Mouse (Mus musculus) kidney, adult 2 months (tissue): Measurements from ENCODE around the gene Mgat5b. TPM values are rescaled to one million over a fixed set of nuclear protein-coding genes. Genes with fewer than 3 reads are reported as not detected.

Experiments
- DNase-seq: peaks from one replicate; pipeline ENCODE4 v3.0.0; 2021
- H3K27ac ChIP-seq: fragments of 200-500 bp; 2 replicates; pipeline ENCODE4 v1.5.1; 2012; ENCODE audit warnings: low read depth, low read length, control low read depth, inconsistent platforms; ENCODE audit not compliant: insufficient read depth
- H3K27me3 ChIP-seq: fragments of 200-500 bp; replicated peaks from 2 replicates; pipeline ENCODE4 v1.6.1; 2012; ENCODE audit warnings: mild to moderate bottlenecking, moderate library complexity, low read length, inconsistent platforms; ENCODE audit not compliant: control insufficient read depth, insufficient read depth
- H3K36me3 ChIP-seq: fragments of 200-500 bp; 2 replicates; pipeline ENCODE4 v1.6.1; 2012; ENCODE audit warnings: mild to moderate bottlenecking, moderate library complexity, low read length, inconsistent platforms; ENCODE audit not compliant: control insufficient read depth, insufficient read depth
- H3K4me1 ChIP-seq: fragments of 200-500 bp; 2 replicates; pipeline ENCODE4 v1.6.1; 2011; ENCODE audit warnings: low read length; ENCODE audit not compliant: control insufficient read depth, insufficient read depth
- H3K4me3 ChIP-seq: fragments of 200-500 bp; 2 replicates; pipeline ENCODE4 v1.5.1; 2011; ENCODE audit warnings: mild to moderate bottlenecking, low read depth, low read length, control low read depth; ENCODE audit not compliant: insufficient read depth
- CTCF ChIP-seq: fragments of 200-500 bp; conservative IDR thresholded peaks from 2 replicates; pipeline ENCODE4 v1.5.1; 2011; ENCODE audit warnings: low read depth, mild to moderate bottlenecking, control low read depth, low read length, moderate library complexity, mixed read lengths; ENCODE audit not compliant: insufficient read depth, insufficient read length
- POLR2A ChIP-seq: fragments of 200-500 bp; IDR thresholded peaks from one replicate; pipeline ENCODE4 v1.6.1; 2011; ENCODE audit warnings: low read depth, low read length, control low read depth
- WGBS: fragments of 180-500 bp; shearing (Covaris S2); methylation state at CpG from one replicate; pipeline ENCODE4 v1.1.7; 2018; 5-methylcytosine and 5-hydroxymethylcytosine counted together
- polyA plus RNA-seq: library from polyadenylated mRNA; depleted of rRNA; stranded (reverse); fragments of >200 nt; gene quantifications from 2 replicates; pipeline ENCODE4 v1.2.3, GENCODE M21; 2012; rRNA removed

The Mgat5b gene
- 0.94 and 1.4 TPM in 2 replicates for polyA plus RNA-seq

GRCm38 (mm10) chr11:116918323-116919185, at the start of gene Mgat5b:
Gene Mgat5b, plus strand, starts transcription at chr11:116918863.
- Histone ChIP-seq H3K4me1 (no peaks in the 10 kb centered on the region), H3K27me3 (peaks cover 10% of the 10 kb centered on the region), H3K4me3 (peak within 1 kb of the TSS; percentile 17; the same call in 1 of the 2 replicates), H3K36me3 (no peaks in the 10 kb centered on the region), H3K27ac (no peak within 1 kb of the TSS)
- TF ChIP-seq POLR2A = no peak
- peak; percentile 75 for TF ChIP-seq CTCF
- WGBS = 1% methylated on average over 86 of the region's 90 CpGs
- peak; percentile 71 for DNase-seq

GRCm38 (mm10) chr11:116869223-116869622, 49.4 kb upstream of the Mgat5b start:
- no peak for DNase-seq
- H3K36me3 ChIP-seq = peaks cover 2% of the 10 kb centered on the region
- H3K27ac ChIP-seq = peak overlapping the region; percentile 60
- no peaks in the 10 kb centered on the region for H3K27me3 ChIP-seq
- no peak for TF ChIP-seq POLR2A
- no peak for TF ChIP-seq CTCF
- 90% methylated on average over 8 of the region's 8 CpGs for WGBS
- no peak overlapping the region for H3K4me3 ChIP-seq
- peaks cover 4% of the 10 kb centered on the region; the same call in 1 of the 2 replicates for H3K4me1 ChIP-seq

- H3K27me3 ChIP-seq = no peaks in the 10 kb centered on the region
- WGBS = 57% methylated on average over 4 of the region's 4 CpGs
- no peak for DNase-seq
- peak overlapping the region; percentile 60 for H3K27ac ChIP-seq
- no peak for TF ChIP-seq CTCF
- TF ChIP-seq POLR2A = no peak
- no peak overlapping the region for H3K4me3 ChIP-seq
- peaks cover 2% of the 10 kb centered on the region for H3K36me3 ChIP-seq
- H3K4me1 ChIP-seq = peaks cover 4% of the 10 kb centered on the region; the same call in 1 of the 2 replicates
These were observed 49.0 kb upstream of the Mgat5b start for GRCm38 (mm10) chr11:116869641-116870040.

- 88% methylated on average over 9 of the region's 9 CpGs for whole genome bisulfite sequencing
- H3K4me1 ChIP-seq = no peaks in the 10 kb centered on the region; the same call in 1 of the 2 replicates
- no peaks in the 10 kb centered on the region for H3K27me3 ChIP-seq
- peaks cover 2% of the 10 kb centered on the region for H3K36me3 ChIP-seq
- DNase-seq = no peak
- TF ChIP-seq POLR2A = no peak
- no peak for TF ChIP-seq CTCF
- no peak overlapping the region for H3K4me3 ChIP-seq
- H3K27ac ChIP-seq = no peak overlapping the region
These were observed 47.1 kb upstream of the Mgat5b start for GRCm38 (mm10) chr11:116871538-116871937.

GRCm38 (mm10) chr11:116873987-116874386, 44.7 kb upstream of the Mgat5b start:
- TF ChIP-seq POLR2A (no peak), CTCF (no peak)
- H3K36me3 ChIP-seq = peaks cover 2% of the 10 kb centered on the region
- WGBS = 89% methylated on average over 20 of the region's 20 CpGs

GRCm38 (mm10) chr11:116878454-116878853, 40.2 kb upstream of the Mgat5b start:
- H3K27me3 ChIP-seq = no peaks in the 10 kb centered on the region
- WGBS = 75% methylated on average over 8 of the region's 8 CpGs
- H3K36me3 ChIP-seq = no peaks in the 10 kb centered on the region; the same call in 1 of the 2 replicates
- no peak overlapping the region for H3K4me3 ChIP-seq
- no peak overlapping the region for H3K27ac ChIP-seq
- no peaks in the 10 kb centered on the region for H3K4me1 ChIP-seq
- DNase-seq = no peak
- TF ChIP-seq POLR2A (no peak), CTCF (no peak)

More at GRCm38 (mm10) chr11:116873987-116874386, 44.7 kb upstream of the Mgat5b start:
- DNase-seq = no peak
- H3K27me3 ChIP-seq = no peaks in the 10 kb centered on the region
- H3K4me3 ChIP-seq = no peak overlapping the region
- no peak overlapping the region for H3K27ac ChIP-seq
- no peaks in the 10 kb centered on the region; the same call in 1 of the 2 replicates for H3K4me1 ChIP-seq

- WGBS = 66% methylated on average over 7 of the region's 7 CpGs
- TF ChIP-seq POLR2A (no peak), CTCF (no peak)
These were observed 37.8 kb upstream of the Mgat5b start for GRCm38 (mm10) chr11:116880839-116881238.

More at GRCm38 (mm10) chr11:116880839-116881238, 37.8 kb upstream of the Mgat5b start:
- H3K4me1 ChIP-seq = no peaks in the 10 kb centered on the region
- no peak overlapping the region for H3K4me3 ChIP-seq
- no peaks in the 10 kb centered on the region for H3K27me3 ChIP-seq
- no peaks in the 10 kb centered on the region for H3K36me3 ChIP-seq
- no peak overlapping the region for H3K27ac ChIP-seq
- no peak for DNase-seq
